Mouse (Mus musculus) hindlimb bud, embryonic 11.5 days (tissue): ENCODE data around the gene Zbtb40.

ENCODE experiments used
- DNase-seq: peaks from one replicate; pipeline ENCODE4 v3.0.0-alpha.2; 2012; ENCODE audit warnings: low read depth, low spot score; ENCODE audit errors: extremely low spot score

Zbtb40 gene

DNA sequence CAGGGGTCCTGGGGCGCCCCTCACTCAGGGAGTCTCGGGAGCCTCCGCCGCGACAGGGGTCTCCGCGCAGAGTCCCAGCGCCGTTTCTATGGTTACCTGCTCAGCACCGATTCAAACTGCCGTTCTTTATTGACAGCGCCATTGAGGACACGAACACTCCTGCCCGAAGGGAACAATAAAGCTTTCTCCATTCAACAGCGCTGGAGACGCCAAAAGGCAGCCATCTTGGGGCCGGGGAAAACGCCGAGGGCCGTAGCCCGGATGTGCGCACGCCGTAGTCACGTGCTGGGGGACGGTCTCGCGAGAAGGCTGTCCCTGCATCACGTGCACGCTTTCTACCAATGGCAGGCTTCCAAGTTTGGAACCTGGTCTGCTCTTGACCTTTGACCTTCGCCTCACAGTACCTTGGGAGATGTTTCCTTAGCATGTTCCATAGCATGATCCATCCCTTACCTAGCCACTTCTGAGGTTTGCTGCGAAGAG, at the start of gene Zbtb40:
Gene Zbtb40 (minus strand): TSS at position 252 of the 483 bp plus-strand sequence.
- DNase-seq: peak; percentile 89

DNA sequence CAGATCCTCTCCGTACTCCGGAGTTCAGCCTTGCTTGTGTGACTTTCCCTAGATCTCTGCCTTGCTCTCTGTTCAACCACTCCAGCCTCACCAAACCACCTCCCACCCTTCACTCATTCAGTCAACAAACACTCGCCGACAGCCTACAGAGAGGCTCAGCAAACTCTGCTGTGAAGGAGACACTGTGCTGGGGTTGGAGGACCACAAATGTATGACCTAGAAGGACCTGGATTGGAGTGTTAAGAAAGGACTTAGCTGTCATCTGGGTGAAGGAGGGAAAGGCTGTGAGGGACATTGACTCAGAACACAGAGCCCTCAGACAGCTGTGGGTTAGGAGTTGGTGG, 49.4 kb upstream of the Zbtb40 start:
- DNase-seq: no peak

DNA sequence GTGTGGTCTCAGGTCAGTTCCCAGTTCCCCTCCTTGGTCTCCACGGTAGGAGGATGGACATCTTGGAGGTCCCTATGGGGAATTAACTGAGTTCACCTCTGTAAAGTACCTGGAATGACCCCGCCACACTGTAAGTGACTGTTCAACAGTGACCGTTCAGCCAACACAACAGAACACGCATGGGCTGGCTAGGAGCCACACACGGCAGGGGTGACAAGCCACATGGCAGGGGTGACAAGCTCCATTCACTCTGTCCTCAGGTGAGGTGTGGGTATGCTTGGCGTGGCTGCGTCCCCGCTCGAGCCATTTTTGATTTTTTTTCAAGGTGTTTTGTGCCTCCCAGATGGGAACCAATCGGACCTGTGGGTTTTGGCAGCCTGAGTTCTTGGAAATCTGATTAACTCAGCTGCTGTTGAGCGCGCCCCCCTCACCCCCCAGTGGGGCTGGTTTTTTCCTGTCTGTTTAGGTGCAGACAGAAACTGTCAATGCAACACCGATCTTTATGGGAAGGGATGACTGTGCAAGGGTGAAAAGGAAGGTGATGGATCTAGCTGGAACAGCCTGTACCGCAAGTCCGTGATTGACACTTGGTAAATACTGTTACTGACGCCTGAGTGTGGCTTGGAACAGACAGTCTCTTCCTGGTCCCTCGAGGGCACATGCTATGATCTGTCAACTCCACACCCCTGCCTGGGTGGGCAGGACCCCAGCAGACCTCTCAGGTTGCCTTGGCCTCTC, 48.8 kb upstream of the Zbtb40 start:
- no peak for DNase-seq

DNA sequence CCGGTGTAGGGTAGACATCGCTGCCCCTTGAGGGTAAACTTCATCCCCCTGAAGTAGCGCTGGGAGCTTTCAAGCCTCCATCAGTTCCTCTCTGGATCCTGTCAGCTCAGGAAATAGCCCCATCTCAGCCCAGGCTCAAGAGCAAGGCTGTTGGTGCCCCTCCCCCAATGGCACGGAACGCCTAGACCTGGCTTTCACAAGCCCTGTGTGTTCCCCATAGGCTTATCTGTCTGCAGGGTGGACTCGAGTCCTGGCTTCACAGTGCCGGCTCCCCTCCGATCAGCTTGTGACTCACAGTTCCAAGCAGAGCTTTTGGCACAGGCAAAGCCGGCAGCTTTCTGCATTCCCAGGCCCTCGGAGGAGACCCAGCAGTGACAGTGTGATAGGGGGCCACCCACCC, 47.8 kb upstream of the Zbtb40 start:
- DNase-seq: no peak

DNA sequence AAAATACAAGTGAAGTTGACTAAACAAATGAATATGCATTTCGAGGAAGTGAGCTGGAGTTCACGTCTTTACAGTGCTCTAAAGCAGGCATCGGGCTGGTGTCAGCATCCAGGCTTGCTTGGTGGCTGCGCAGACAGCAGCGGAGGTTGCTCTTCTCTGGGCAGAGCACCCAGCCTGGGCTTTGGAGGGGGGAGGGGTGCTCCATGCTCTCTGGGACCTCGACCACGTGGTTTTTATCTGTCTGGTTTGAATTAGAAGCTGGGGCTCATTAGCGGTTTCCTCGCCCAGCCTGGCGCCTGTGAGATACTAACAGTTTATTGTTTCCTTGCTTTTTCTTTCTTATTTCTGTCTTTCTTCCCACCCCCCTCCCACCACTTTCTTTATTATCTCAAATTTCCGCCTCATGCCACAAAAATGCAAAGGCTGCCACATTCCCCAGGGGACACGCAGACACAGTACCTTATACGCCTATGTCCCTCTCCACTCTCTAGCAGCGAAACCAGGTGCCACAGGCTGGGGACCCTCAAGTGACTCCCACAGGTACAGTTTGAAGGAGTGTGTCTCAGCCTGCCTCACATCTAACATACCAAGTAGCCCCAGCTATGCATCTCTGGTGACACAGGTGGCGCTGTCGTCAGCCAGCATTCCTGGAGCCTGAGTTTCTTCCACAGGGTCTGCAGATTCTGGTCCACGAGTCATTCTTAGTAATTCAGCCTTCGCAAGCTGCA, 36.6 kb upstream of the Zbtb40 start:
- DNase-seq: peak; percentile 33

DNA sequence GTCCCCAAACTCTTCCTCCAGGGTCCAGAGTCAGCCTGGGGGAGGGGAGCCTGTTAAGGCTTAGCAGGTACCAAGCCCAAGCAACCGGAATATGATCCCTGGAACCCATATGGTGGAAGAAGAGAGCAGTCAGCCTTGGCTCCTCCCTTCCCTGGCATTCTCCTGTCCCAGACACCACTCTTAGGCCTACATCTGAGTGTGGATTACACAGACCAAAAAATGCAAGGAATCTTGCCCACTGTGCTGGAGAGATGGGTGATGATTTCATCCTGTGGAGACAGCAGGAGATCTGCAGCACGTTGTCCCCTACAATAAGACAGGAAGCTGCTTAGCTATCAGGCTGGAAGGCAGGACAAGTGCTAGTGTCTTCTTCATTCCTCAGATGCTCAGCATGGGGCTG, 34.3 kb upstream of the Zbtb40 start:
- DNase-seq: no peak

DNA sequence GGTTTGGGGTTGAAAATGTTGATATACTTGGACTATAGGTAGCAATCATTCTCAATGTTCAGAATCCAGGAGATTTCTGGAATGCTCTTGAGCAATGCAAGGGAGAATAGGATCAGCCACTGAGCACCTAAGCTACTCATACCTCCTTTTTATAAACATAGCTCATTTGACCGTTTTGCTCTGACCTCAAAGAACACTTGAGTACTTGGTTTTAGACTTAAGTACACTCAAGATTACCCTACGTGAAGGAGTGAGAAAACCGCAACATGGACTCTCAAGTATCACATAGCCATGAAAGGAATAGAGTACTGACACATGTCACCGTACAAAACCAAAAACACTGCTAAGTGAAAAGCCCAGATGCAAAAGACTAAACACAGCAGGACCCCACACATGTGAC, 32.8 kb upstream of the Zbtb40 start:
- DNase-seq: no peak

DNA sequence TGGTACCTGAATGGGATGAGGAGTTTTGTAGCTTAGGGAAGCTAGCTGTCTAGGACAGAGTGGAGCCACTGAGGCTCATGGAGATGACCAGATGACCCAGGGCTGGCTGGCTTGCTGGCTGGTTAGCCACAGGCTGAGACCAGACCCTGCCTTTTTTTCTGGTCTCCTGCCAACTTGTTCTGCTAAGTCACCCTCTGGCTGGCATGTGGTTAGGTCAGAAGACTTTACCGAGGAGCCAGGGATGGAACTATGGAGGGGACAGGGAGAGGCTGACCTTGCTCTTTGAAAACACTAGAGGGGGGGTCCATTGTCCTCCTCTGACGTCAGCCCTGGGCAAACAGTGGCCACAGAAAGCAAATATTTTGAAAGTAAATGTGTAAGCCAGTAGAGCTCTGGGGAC, 28.6 kb upstream of the Zbtb40 start:
- no peak for DNase-seq

DNA sequence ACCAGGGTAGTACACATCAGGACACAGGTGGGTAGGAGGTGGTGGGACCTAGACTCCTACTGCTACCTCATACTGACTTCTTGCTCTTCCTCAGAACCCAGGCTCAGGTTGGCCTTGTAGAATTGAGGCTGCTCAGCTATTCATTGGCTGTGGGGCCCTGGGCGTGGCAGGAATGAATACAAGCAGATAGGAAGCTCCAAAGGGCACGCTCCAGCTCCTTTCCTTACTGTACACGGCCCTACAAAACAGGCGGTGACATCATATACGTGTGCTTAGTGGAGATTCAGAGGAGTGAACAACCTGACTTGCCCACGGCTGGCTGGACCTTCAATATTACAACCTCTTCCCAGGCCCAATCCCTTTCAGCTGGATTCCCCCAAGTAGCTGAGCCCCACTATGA, 22.6 kb upstream of the Zbtb40 start:
- DNase-seq: no peak

DNA sequence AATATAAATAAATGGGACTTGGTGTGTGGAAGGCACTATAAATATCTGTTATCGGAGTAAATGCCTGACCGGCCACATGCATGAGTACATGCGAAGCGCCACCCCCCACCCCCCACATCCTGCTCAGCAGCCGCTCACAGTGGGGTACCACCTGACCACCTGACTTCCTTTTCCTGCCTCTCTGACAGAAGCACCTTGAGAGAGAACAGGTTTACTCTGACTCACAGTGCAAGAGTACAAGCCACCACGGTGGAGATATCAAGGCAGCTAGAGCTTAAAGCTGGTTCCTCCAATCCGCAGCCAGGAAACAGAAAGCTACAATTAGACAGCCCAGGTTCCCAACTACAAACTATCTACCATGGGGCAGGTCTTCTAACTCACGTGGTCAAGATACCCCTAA, 19.9 kb upstream of the Zbtb40 start:
- no peak for DNase-seq

DNA sequence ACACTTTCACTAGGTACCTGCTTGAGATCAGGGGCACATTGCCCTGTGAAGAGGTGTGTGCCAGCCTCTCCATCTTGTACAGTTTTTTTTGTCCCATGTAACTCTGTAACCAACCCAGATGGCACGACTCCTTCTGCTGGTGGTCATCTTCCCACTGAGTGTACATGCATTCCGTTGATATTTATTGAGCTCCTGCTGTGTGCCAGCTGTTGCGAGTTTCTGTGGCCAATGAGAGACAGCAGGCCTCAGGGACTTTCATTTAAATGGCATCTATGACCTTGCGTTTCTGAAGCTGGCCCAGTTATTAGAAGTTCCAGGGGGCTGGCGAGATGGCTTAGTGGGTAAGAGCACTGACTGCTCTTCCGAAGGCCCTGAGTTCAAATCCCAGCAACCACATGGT, 17.2 kb upstream of the Zbtb40 start:
- DNase-seq: no peak

DNA sequence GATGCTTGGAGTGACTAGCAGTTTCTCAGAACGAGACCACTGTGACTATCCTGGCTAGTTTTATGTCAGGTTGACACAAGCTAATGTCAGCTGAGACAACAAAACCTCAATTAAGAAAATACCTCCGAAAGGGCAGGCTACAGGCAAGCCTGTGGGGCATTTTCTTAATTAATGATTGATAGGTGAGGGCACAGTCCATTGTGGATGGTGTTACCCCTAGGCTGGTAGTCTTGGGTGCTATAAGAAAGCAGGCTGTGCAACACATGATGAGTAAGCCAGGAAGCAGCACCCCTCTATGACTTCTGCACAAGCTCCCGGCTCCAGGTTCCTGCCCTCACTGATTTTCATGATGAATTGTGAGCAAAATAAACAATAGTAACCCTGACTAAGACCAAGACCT, 6.3 kb upstream of the Zbtb40 start:
- DNase-seq: no peak

DNA sequence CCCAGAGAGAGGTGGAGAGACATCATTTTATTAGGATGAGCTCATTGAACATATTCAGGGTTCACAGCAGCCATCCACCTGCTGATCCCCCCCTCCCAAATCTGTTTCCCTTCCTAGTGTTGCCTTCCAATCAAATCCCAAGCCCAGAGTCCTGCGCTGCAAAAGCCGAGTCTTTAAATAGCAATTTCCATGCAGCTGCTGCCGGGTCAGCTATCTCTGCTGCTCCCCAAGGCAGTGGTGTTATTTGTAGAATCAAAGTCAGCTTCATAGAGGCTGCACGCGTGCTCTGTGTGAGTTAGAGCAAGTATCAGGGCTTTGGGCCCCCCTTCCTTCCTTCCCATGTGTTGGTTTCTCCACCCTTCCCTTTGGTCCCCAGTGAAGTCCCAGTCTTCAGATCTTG, 5.2 kb upstream of the Zbtb40 start:
- no peak for DNase-seq

DNA sequence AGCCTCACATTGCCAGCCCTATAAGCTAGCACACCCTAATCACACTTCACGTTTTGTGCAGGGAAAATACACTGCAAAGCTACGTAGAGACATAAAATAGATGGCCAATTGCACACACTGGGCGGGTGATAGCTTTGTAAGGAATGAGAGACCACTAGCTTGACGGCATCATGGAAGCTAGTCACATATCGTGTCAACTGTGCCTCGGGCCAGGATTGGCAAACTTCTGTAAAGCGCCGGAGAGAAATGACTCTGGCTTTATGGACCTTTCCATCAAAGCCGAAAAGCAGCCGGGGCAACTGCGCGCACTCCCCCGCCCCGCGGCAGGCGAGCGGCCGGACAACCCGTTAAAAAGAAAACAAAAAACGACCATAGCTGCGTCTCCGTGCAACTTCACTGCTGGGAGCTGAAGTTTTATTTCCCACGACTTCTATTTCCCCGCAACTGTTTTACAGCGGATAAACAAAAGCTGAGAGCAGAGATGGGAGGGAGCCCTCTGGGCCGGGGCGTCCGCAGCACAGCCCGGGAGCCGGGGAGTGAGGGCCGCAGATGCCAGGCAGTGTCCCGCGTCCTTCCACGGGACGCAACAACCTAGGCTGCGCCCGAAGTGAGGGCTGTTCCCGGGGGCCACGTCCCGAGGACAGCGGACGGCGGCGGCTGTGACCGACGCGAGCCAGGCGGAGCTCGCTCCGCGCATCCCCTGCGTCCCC, 606 bp downstream of the Zbtb40 start:
- DNase-seq: no peak

DNA sequence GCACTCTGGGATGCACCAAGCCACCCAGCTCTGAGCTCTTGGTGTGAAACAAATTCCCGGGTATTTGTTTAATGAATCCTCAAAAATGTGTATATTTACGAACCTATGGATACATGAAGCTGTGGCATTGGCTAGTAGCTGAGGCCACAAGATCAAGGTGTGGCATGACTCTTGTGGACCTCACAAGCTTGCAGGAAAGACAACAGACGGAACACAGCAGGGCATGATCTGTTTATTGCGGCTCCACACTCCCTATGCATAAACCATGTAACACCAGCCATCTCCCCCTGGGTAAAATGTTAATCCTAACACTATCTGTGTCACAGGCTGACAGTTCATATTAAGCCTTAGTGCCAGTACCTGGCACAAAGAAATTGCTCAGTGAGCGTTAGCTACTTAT, 2.5 kb downstream of the Zbtb40 start:
- no peak for DNase-seq

DNA sequence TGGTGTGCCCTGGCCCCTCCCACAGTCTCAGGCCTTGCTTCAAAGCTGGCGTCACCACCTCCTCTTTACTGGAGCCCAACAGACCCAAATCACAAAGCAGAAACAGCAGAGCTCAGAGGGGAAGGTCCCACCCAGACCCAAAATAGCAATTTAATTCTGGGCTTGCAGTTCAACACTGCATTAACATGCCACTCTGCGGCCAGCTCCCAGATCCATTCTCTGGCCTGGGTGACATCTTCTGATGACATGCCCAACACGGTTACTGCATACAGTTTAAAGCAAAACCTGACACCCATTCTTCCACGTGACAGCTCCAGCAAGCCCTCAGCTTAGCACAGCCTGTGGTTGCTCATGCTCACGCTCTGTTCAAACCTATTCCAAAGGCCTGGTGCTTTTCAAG, 4.1 kb downstream of the Zbtb40 start:
- DNase-seq: no peak

DNA sequence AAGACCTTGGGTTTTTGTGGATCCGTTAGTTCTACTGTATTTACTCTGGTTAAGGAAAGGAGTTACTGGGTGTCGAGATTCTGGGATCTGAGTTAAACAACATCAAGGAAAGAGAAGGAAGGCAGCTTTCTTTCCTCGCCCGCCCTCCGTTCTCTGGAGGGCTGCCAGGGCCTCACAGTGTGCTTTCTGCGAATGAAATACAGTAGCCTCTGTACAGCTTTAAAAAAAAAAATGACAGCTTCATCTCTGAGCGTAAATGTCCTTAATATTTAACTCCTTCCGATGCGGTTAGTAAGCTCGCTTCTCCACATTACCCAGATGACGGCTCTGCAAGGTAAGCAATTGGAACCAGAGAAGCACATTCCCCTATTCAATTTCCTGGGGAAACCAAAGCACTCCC, 4.8 kb downstream of the Zbtb40 start:
- DNase-seq: no peak

DNA sequence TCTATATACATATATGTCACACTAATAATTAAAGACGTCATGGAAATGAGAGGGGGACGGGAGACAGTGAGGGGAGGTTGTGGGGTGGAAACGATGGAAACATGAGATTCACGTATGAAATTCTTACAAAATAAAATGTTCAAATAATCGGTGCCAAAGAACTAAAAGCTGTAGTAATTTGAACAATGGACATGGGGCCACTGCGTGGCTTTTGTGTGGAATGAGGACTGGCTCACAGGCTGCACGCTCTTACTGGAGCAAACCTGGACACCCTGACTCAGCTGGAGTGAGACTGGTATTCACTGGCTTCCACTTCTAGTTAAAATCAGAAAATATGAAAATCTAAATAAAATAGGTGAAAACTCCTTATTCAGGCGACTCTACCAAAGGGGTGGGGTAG, 6.6 kb downstream of the Zbtb40 start:
- DNase-seq: no peak

DNA sequence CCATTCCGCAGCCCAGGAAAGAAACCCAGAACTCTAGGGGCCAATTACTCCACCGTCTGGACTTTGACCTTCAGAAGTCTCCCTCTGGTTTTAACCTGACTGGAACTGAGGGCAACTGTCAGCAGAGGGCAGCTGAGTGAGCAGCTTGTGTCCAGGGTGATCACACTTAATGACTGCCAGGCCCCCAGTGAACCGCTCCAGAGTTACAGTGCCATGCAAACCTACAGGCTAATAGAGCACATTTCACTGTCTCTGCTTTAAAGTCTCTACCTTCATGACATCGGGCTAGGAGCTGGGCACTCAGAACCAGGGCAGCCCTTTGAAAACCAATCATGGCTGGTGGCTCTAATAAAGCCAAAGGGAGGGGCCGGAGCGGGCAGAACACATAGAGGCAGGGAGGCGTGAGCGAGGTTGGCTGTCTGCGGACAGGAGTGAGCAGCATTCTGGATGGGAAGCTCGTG, 7.4 kb downstream of the Zbtb40 start:
- DNase-seq: no peak

DNA sequence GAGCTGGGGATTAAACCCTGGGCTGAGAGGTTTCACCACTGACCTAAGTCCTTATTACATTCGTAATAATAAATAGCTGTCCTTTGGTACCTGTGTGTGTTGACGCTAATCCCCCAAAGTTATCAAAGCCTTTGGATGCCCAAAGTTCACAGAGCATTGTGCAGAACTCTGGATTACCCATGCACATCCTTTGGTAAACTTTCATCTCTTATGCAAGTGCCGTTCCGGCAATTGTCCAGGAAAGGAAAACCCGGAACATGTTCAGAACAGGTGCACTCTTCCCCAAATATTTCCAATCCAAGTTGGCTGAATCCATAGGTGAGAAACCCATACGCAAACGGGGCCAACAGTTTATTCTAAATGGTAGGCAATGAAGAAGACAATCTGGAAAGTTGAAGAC, 9.2 kb downstream of the Zbtb40 start:
- no peak for DNase-seq

DNA sequence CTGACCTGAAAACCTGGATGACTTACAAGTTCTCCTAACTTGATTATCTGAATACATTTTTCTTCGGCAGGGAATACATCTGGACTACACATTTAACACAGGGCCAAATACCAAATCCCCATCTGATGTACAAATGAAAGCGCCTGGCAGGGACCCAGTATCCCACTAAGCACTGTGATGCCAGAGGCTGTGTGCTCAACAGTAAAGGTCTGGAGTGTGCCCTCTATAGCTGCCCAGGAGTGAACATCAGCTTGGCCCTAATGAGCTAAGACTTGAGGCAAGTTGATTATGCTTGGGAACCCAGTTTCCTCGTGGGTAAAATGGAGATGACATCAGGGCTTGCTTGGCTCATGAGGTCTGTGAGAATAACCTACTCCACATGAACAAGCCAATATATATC, 10.1 kb downstream of the Zbtb40 start:
- DNase-seq: no peak

DNA sequence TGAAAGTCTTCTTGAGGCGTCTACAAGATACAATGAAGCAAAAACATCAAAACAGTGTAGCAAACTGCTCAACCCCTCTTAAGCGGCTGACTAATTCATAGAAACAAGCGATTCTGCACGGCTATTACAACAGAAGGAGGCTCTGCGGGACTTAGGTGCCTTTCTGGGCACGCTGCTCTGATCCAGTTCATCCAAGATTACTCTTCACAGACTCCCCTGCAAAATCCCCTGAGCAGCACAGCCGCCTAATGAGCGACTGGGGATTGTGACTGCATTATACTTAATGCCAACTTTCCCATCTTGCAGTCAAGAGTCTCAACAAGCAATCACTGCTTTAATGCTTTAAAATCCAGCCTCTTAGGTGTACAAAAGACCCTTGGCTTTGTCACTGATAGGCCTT, 10.5 kb downstream of the Zbtb40 start:
- DNase-seq: no peak
